Mouse (Mus musculus): ENCODE measurements around the gene Gm13283.

DNA sequence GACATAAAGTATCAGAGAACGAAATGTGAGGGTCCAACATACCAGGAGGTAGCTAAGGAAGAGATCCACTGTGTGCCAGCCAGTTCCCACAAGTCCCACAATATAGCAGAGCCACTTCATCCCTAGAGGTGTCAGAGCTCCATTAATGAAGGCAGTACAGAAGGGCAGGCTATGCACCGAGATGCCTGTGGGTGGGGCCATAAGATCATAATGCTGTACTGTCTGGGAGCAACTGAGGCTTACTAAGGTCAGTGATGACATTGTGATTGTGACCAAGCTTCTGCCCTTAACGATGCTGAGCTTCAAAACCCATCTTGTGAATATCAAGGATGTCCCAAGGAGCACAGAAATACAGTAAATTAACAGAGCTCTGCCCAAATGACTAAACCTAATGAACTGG is 15.7 kb upstream of the Gm13283 start:
- TF ChIP-seq CTCF (IDR thresholded peaks at IDR 0.05; ENCODE audit: control insufficient read depth, insufficient read depth, insufficient replicate concordance, low read depth, low read length) (no peak), POLR2A (IDR thresholded peaks at IDR 0.05; ENCODE audit: control insufficient read depth, low read depth, low read length) (no peak)
